Mouse (Mus musculus) layer of hippocampus, postnatal 25 days (tissue): ENCODE results near the gene Shroom1. TPM values are rescaled to one million over a fixed set of nuclear protein-coding genes. Genes with fewer than 3 reads are reported as not detected.

Experiments used
- DNase-seq, 2 experiments: peaks; one replicate each; pipeline ENCODE4 v3.0.0; 2022; ENCODE audit warnings: mixed read lengths in 2 of 2, low spot score in 1 of 2; ENCODE audit errors: extremely low spot score in 1 of 2
- total RNA-seq, 2 experiments: library from RNA; stranded (reverse); gene quantifications; 2 replicates each; pipeline ENCODE4 v1.2.3; 2021

Shroom1 gene
- total RNA-seq, 2 experiments from 2014 or later = 3.8 to 4.1 TPM

DNA sequence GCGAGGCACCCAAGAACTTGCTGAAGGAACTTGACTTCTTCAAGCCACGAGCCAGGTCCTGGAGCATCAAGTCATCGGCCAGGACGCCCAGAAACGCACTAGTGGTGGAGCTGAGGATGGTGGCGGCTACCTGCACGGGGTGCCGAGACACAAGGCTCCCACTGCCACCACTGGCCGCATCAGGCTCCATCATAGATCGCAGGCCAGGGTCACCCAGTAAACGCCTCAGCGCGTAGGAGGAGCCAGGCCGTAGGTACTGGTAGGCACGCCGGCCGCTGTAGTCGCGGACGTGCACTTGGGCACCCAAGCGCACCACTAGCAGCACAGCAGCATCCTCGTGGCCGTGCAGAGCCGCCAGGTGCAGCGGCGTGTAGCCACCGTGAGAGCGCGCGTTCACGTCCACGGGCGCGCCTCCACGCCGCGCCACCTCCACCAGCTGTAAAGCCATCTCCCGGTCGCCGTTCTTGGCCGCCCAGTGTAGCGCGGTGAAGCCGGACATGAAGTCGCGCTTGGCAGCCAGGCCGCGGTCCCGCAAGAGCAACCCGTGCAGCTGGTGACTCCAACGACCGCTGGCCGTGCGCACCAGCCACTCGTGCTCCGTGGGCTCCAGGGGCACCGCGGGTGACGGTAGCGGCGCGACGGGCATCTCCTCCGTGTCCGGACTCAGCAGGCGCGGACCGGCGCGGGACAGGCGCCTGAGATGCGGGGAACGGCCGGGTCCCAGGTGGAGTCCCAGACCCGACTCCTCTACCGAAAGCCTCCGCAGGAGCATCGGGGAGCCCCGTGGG lies 21.6 kb downstream of the Shroom1 start:
- peak in 1 of 2 experiments; percentile 43 for DNase-seq

GRCm38 (mm10) chr11:53479171-53479782 lies 22.3 kb downstream of the Shroom1 start:
- DNase-seq = peak in 1 of 2 experiments; percentile 48

GRCm38 (mm10) chr11:53479783-53480301 lies 22.8 kb downstream of the Shroom1 start, which contains the start of the genes Gm9945 and Sowaha:
Gm9945 (plus strand) TSS chr11:53480166.
Sowaha (minus strand) TSS chr11:53480274.
- peak; percentile 58 to 66 for DNase-seq

DNA sequence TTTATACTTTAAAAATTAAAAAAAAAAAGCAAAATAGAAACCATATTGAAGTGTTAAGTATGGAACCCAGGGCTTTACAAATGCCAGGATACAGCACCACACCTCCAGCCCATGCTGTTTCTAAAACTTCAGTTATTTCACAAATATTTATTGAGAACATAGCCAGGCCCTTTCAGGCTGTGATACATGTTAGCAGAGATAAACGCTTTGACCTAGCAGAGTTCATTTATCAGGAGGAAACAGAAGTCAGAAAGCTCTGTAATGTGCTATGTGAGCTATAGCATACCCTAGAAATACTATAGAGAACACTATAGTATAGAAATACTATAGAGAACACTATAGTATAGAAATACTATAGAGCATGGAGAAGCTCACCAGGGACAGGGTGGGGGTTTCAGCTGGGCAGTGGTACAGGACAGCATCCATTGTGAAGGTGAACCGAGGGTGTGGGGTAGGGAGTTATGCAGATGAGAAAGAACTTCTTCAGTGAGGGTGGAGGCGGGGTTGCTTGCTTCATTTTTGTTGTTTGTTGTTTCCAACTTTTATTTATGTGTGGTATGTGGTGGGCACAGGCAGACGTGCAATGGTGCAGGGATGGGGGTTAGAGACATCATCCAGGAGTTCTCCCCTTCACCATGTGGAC lies 24.2 kb downstream of the Shroom1 start:
- no peak for DNase-seq

- DNase-seq = no peak
These were observed 26.3 kb downstream of the Shroom1 start for GRCm38 (mm10) chr11:53483159-53483891.

- DNase-seq = no peak
These were observed 28.7 kb downstream of the Shroom1 start for GRCm38 (mm10) chr11:53485719-53486118.

- no peak for DNase-seq
These were observed 29.3 kb downstream of the Shroom1 start for GRCm38 (mm10) chr11:53486351-53486750.

DNA sequence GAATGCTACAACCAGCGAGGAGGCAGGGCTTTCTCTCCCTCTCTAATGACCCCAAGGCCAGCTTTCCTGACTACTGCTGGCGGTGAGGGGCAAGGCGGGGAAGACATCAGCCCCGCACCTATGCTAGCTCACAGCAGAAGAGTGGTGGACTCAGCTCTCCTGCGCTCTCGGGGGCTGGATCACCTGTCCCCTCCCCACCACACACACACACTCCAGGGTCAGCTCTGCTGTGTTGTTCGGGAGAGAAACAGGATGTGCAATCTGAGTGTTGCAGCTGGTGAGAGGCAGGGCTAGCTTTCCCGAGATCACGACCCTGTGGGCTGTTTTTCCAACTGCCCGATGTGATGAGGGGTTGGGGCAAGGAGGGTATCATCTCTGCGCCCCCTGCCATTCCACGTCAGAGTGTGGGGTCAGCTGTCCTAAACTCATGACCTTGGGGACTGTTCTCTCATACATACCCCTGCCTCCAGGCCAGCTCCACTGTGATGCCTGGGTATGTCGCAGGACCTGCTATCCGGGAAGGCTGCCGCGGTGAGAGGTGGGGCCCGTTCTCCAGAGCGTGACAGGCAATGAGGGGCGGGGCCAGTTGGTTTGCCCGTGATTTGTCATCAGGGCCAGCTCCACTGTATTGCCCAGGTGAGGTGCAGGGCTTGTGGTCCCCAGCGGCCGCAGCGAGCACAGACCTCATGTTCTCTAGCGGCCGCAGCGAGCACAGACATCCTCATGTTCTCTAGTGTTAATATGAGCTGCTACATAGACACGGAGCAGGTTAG lies 30.0 kb downstream of the Shroom1 start:
- DNase-seq = no peak

- DNase-seq = no peak
These were observed 32.0 kb downstream of the Shroom1 start for GRCm38 (mm10) chr11:53489007-53489406.

GRCm38 (mm10) chr11:53489421-53489820 lies 32.4 kb downstream of the Shroom1 start:
- no peak for DNase-seq

- DNase-seq = no peak
These were observed 35.0 kb downstream of the Shroom1 start for GRCm38 (mm10) chr11:53491954-53492401.

DNA sequence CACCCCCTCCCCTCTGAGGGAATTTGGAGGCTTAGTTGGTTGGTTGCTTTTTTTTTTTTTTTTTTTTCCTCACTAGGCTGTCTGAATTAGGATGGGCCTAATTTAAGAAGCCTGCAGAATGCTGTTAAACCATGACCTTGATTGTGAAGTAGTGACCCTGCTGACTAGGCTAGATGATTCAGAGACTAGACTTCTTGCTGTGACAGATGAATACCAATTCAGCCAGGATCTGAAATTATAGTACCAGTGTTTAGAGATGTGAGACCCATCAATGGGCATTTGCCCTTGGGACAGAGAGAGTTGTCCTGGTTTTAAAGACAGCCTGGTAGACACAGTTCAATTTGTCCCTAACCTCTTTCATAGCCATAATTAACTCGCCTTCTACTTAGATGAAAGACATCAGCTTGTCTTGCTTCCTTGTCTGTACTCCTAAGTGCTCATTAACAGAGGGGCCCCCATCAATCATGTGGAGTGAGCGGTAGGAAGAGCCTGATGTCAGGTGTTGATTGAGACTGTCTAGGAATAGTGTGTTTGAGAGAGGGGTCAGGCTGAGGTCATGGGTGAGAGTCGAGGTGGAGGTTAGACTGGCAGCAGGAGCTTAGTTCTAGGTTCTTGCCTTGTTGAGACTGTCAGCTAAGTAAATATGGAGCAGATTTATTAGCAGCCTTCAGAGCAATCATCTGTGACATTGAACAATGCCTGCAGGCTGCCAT lies 36.4 kb downstream of the Shroom1 start:
- no peak for DNase-seq

DNA sequence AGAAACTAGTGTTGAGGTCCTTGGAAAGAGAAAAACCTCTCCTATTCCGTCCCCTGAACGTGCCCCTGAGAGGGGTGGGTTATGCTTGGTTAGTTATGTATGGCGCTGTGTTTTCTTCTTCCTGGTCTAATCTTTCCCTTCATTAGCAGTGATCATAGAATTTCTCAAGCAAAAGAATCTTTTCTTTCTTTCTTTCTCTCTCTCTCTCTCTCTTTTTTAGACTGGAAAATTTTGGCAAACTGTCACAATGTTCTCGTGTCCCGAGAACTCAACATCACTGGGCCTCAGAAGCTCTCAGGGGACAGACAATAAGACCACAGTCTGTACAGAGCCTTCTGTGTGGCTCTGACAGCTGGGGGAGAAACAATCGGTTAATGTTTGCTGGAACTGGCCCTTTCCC lies 38.4 kb downstream of the Shroom1 start:
- DNase-seq = no peak

GRCm38 (mm10) chr11:53496946-53497345 lies 39.9 kb downstream of the Shroom1 start:
- no peak for DNase-seq

DNA sequence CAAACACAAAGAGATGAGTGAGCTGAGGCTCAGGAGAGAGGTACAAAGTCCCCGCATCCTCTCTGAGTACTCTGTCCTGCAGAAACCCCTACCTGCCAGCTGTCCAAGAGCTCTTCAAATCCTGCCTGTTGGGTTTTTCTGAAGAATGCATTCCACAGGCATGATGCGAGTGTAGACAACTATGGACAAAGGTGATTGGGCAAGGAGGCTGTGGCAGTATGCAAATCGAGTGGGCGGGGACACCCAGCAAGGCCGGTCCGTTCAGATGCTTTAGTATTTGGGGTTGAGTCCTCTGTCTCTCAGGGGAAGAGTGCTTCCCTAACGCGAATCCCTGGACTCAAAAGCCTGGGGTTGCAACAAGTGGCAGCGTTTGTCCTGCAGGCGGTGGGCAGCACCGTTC lies 43.6 kb downstream of the Shroom1 start:
- no peak for DNase-seq

DNA sequence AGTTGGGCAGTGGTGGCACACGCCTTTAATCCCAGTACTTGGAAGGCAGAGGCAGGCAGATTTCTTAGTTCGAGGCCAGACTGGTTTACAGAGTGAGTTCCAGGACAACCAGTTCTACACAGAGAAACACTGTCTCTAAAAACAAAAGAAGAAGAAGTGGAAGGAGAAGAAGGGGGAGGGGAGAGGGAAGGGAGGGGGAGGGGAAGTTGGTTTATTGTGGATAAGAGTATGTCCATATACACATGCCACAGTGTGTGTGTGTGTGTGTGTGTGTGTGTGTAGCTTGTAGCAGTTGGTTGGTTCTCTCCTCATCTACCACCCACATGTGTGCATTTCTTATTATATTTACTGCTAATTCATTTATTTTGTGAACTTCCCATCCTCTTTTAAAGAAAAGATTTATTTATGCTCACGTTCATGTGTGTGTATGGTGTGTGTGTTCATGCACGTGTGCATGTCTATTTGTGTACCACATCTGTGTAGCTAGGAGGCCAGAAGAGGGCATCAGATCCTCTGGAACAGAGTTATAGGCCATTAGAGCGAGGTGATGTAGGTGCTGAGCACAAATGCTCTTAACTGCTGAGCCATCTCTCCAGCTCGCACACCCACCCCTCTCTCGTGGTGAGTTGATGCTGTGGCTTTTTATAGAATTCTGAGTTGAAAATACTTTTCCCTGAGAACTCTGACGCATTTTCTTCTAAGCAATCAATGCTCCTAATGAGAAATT lies 45.2 kb downstream of the Shroom1 start:
- no peak for DNase-seq

DNA sequence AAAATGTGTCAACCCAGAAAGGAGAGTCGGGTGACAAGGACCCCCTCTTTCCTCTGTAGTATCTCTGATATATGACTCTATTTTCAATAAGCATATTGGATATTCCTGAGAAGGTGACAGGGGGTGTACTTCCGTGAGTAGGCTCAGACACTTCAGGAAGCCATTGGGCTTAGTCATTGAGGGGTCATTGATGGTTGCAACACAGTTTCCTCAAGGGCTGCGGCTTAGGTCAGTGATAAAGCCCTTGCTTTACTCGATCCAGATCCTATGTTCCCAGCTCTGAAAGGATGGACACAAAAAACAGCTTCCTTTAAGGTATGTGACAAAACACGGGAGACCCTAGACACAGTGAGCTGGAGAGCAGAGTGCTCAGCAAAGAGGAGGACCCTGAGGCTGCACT lies 46.7 kb downstream of the Shroom1 start:
- DNase-seq = no peak

- no peak for DNase-seq
These were observed 47.4 kb downstream of the Shroom1 start for GRCm38 (mm10) chr11:53504376-53504775.
